Mouse (Mus musculus): ENCODE measurements around the gene Spg20.
A peak's percentile ranks its signal among the peaks of the same experiment; 100 is the strongest.

Spg20 gene

GRCm38 (mm10) chr3:55151656-55152433 lies 39.9 kb downstream of the Spg20 start:
- Histone ChIP-seq H3K36me3 (ENCODE audit: control insufficient read depth, insufficient read depth, low read length, poor library complexity, severe bottlenecking) (no peaks in the 10 kb centered on the region), H3K27me3 (ENCODE audit: control insufficient read depth, insufficient read depth, low read length, poor library complexity, severe bottlenecking) (no peaks in the 10 kb centered on the region)
- no peak for DNase-seq (ENCODE audit: low read depth, low spot score)

GRCm38 (mm10) chr3:55152673-55153334 lies 40.9 kb downstream of the Spg20 start:
- Histone ChIP-seq H3K27me3 (ENCODE audit: control insufficient read depth, insufficient read depth, low read length, poor library complexity, severe bottlenecking) (no peaks in the 10 kb centered on the region), H3K36me3 (ENCODE audit: control insufficient read depth, insufficient read depth, low read length, poor library complexity, severe bottlenecking) (no peaks in the 10 kb centered on the region)
- DNase-seq (ENCODE audit: low read depth, low spot score) = peak; percentile 48

DNA sequence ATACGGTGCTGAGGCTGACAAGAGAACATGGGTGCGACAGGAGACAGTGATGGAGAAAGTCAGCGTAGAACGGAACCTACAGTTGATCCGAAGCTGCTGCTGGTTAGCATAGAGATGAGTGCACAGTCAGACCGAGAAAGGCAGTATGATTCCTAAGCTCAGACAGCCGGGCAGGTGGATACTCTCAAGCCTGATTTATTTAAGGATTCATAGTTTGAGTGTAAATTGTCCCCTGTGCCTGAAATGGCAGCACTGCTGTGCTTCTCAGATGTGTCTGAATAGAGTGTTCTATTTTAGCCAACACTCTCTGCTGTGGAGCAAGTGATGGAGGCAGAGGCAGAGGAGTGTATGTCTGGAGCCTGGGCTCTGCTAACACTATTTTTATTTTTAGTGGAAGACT lies 42.3 kb downstream of the Spg20 start:
- Histone ChIP-seq H3K36me3 (ENCODE audit: control insufficient read depth, insufficient read depth, low read length, poor library complexity, severe bottlenecking) (no peaks in the 10 kb centered on the region), H3K27me3 (ENCODE audit: control insufficient read depth, insufficient read depth, low read length, poor library complexity, severe bottlenecking) (no peaks in the 10 kb centered on the region)
- no peak for DNase-seq (ENCODE audit: low read depth, low spot score)

DNA sequence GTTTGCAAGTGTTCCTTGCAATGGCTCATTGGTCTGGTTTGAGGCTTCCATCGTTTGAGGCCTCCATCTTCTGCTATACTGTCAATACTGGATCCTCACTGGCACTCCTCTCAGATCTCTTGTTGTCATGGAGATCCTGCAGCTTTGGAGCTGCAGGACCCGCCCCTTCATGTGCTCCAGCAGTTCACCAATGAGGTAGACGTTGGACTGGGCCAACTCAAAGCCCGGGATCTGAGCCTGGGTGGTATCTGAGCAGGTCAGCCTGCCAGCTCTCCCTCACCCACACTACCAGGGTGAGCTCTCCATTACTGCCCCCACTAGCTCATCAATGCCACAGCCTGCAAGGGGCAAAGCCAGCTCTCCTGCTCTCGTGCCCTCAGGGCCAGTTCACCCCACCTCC lies 45.5 kb downstream of the Spg20 start:
- DNase-seq (ENCODE audit: low read depth, low spot score) = no peak
- Histone ChIP-seq H3K36me3 (ENCODE audit: control insufficient read depth, insufficient read depth, low read length, poor library complexity, severe bottlenecking) (no peaks in the 10 kb centered on the region), H3K27me3 (ENCODE audit: control insufficient read depth, insufficient read depth, low read length, poor library complexity, severe bottlenecking) (no peaks in the 10 kb centered on the region)

GRCm38 (mm10) chr3:55161144-55161543 lies 49.2 kb downstream of the Spg20 start:
- DNase-seq (ENCODE audit: low read depth, low spot score) = no peak
- H3K36me3 ChIP-seq (ENCODE audit: control insufficient read depth, insufficient read depth, low read length, poor library complexity, severe bottlenecking) = no peaks in the 10 kb centered on the region

DNA sequence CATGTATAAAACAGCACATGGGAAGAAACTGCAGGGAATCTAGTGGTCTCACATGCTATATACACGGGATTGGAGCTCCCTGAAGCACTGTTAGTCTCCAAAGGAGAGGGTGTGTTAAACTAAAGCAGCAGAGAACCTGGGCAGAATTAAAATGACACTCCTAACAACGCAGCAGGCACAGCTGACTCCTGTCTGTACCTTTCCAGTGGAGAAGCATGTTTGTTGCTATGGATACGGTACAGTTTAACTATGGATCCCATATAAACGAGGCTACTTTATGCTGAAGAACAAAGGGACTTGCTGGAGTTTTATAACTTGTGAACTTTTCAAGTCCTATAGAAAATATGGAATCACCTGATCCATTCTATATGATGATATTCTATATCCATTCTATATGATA lies 51.6 kb downstream of the Spg20 start:
- no peak for DNase-seq (ENCODE audit: low read depth, low spot score)
- Histone ChIP-seq H3K27me3 (ENCODE audit: control insufficient read depth, insufficient read depth, low read length, poor library complexity, severe bottlenecking) (no peaks in the 10 kb centered on the region), H3K36me3 (ENCODE audit: control insufficient read depth, insufficient read depth, low read length, poor library complexity, severe bottlenecking) (no peaks in the 10 kb centered on the region)

More at GRCm38 (mm10) chr3:55161144-55161543, 49.2 kb downstream of the Spg20 start:
- H3K27me3 ChIP-seq (ENCODE audit: control insufficient read depth, insufficient read depth, low read length, poor library complexity, severe bottlenecking) = no peaks in the 10 kb centered on the region

GRCm38 (mm10) chr3:55172478-55172877 lies 60.6 kb downstream of the Spg20 start:
- H3K36me3 ChIP-seq (ENCODE audit: control insufficient read depth, insufficient read depth, low read length, poor library complexity, severe bottlenecking) = no peaks in the 10 kb centered on the region
- no peaks in the 10 kb centered on the region for H3K27me3 ChIP-seq (ENCODE audit: control insufficient read depth, insufficient read depth, low read length, poor library complexity, severe bottlenecking)
- DNase-seq (ENCODE audit: low read depth, low spot score) = no peak

DNA sequence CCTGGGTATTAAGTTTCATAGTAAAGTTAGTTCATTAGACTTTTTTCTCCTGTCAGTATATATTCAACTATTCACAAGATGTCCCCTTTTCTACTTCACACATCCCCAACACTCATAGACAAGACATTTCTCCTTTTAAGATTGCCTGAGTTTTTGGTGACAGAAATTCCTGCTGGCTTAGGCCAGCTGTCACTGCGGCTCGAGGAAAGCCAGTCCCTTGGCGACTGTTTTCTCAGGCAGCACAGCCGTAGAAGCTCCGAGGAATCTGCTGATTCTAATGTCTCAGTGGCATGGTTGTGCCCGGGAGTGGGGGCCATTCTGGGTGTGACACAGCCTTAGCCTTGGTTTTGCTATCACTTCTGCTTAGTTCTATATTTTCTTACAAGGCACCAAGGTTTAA lies 65.4 kb downstream of the Spg20 start:
- Histone ChIP-seq H3K36me3 (ENCODE audit: control insufficient read depth, insufficient read depth, low read length, poor library complexity, severe bottlenecking) (no peaks in the 10 kb centered on the region), H3K27me3 (ENCODE audit: control insufficient read depth, insufficient read depth, low read length, poor library complexity, severe bottlenecking) (no peaks in the 10 kb centered on the region; the same call in 1 of the 2 replicates)
- DNase-seq (ENCODE audit: low read depth, low spot score) = no peak

DNA sequence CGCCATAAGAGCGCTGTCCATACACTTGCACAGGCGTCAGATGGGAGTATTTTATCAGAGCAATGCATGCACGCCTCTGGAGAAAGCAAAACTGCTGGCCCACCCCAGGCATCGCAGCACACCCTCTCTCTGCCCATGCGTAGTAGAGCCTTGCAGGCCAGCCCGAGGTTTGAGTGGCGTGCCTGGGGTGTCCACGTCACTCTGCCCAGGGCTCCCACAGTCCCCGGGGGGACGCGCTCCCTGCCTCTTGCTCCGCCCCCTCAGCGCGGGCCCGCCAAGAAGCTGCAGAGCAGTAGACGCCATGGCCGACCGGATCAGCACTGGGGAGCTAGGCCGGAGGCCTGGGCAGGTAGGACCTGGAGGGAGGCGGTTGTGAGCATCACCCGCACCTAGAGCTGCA lies 69.9 kb downstream of the Spg20 start, which contains the start of gene Sohlh2:
Gene Sohlh2 (plus strand): TSS at position 263 of the 400 bp plus-strand sequence.
- no peaks in the 10 kb centered on the region; the same call in 1 of the 2 replicates for H3K27me3 ChIP-seq (ENCODE audit: control insufficient read depth, insufficient read depth, low read length, poor library complexity, severe bottlenecking)

More for the DNA sequence above, 69.9 kb downstream of the Spg20 start, which contains the start of gene Sohlh2:
- DNase-seq (ENCODE audit: low read depth, low spot score) = no peak
- no peaks in the 10 kb centered on the region for H3K36me3 ChIP-seq (ENCODE audit: control insufficient read depth, insufficient read depth, low read length, poor library complexity, severe bottlenecking)

Data from splenic B cell, adult 2 months (primary cell).